20 mouse cellular contexts compared by ENCODE assay signal in the genomic region with DNA sequence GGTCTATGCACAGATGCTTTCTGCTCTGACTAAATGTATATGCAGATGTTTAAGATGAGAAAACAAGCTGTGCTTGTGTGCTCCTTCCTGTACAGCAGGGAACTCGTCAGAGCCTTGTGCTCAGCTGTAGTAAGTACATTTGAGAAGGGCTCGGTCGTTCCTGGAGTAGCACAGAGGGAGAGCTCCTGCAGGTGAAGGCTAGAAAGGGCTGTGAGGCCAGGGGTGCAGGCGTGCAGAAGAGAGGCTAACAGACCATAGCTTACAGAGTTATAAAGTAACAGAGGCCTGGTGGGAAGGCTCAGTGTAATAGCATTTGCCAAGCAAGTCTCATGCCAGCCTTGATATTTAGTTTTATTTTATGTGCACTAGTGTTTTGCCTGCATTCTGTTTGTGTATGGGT.
"Had no signal": no experiment of that assay in that cellular context is flagged by ENCODE, and none has a peak within 500 bp of the region (broad histone marks: within the 10 kb centered on the region; RNA-seq: fewer than 3 reads in every experiment).

No protein-coding gene starts in this region.

- H3K9ac ChIP-seq: hindbrain, embryonic 15.5 days; limb, embryonic 15.5 days; liver, embryonic 14.5 days; liver, postnatal 0 days; lung, embryonic 14.5 days; midbrain, embryonic 12.5 days; neural tube, embryonic 13.5 days had no signal

- H3K9me3 ChIP-seq: hindbrain, embryonic 15.5 days; limb, embryonic 15.5 days; midbrain, embryonic 12.5 days; neural tube, embryonic 13.5 days had no signal

- H3K27me3 ChIP-seq: hindbrain, embryonic 15.5 days; limb, embryonic 15.5 days; midbrain, embryonic 12.5 days; neural tube, embryonic 13.5 days had no signal

- H3K36me3 ChIP-seq: hindbrain, embryonic 15.5 days; midbrain, embryonic 12.5 days had no signal

- DNase-seq: layer of hippocampus, adult 9-11 months; liver, postnatal 0 days; lung, embryonic 14.5 days; retina, postnatal 1 day; right cerebral cortex, postnatal 25 days; thymus, adult 2 months; thymus, postnatal 14 days; thymus, postnatal 4 days had no signal

- H3K4me3 ChIP-seq: hindbrain, embryonic 15.5 days; layer of hippocampus, adult 2 months; limb, embryonic 15.5 days; midbrain, embryonic 12.5 days; myocyte; neural tube, embryonic 13.5 days had no signal

- H3K27ac ChIP-seq: hindbrain, embryonic 15.5 days; layer of hippocampus, adult 2 months; limb, embryonic 15.5 days; liver, embryonic 14.5 days; macrophage; midbrain, embryonic 12.5 days; neural tube, embryonic 13.5 days; stomach, postnatal 0 days had no signal

- H3K4me1 ChIP-seq: limb, embryonic 15.5 days had no signal

- ATAC-seq: liver, postnatal 0 days; lung, postnatal 0 days; midbrain, embryonic 16.5 days had no signal

- H3K4me2 ChIP-seq: hindbrain, embryonic 15.5 days; limb, embryonic 15.5 days; liver, embryonic 11.5 days; lung, embryonic 14.5 days; midbrain, embryonic 12.5 days; neural tube, embryonic 13.5 days had no signal
